Mouse (Mus musculus) urinary bladder, adult 18-20 months (tissue): Measurements from ENCODE around the gene Abca7.

Source experiments
- DNase-seq, 2 experiments: peaks; one replicate each; pipeline ENCODE4 v3.0.0; 2022; ENCODE audit warnings: low spot score in 2 of 2, mixed read lengths in 2 of 2

Gene Abca7

DNA sequence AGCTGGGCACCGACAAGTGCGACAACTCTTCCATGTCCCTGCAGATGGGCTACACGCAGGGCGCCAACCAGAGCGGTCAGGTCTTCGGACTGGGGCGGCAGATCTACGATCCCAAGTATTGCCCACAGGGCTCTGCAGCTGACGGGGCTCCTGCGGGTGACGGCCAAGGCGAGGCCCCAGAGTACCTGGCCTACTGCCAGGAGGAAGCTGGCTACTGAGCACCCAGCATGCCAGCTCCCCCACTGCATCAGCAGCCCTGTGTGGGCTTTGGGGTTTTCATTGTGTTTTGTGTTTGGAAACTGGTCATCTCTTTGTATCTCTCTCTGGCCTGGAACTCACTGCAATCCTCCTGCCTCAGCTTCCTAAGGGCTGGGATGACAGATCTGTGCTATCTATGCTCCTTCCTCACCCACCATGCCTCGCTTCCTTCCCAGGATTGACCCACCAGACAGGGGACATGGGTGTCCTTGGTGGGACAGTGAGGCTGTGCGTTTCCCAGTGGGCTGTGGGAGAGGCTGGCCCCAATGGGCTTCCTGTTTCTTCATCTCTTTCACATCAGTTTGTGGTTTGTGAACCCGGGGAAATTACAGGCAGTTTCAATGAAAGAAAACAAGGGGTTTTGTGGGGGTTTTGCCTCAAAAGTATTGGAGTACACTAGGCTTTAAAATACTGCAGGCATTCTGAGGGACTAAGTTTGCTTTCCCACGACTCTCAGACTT, 1.7 kb upstream of the Abca7 start:
- DNase-seq = no peak

DNA sequence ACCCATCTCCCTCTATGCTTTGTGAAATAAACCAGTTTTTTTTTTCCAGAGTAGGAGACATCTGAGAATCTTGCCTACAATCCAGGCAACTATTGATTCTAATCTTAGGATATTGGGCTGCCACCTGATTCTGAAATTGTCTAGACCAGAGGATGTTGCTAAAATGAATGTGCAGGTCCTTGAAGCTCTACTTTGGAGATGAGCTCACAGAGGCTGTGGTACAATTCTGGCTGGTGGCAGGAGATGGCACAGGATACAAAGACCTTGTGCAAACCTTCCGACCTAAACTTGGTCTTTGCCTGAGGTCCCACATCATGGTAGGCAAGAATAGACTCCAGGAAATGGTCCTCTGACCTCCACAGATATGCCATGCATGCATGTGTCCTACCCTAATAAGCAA, 658 bp upstream of the Abca7 start:
- no peak for DNase-seq

DNA sequence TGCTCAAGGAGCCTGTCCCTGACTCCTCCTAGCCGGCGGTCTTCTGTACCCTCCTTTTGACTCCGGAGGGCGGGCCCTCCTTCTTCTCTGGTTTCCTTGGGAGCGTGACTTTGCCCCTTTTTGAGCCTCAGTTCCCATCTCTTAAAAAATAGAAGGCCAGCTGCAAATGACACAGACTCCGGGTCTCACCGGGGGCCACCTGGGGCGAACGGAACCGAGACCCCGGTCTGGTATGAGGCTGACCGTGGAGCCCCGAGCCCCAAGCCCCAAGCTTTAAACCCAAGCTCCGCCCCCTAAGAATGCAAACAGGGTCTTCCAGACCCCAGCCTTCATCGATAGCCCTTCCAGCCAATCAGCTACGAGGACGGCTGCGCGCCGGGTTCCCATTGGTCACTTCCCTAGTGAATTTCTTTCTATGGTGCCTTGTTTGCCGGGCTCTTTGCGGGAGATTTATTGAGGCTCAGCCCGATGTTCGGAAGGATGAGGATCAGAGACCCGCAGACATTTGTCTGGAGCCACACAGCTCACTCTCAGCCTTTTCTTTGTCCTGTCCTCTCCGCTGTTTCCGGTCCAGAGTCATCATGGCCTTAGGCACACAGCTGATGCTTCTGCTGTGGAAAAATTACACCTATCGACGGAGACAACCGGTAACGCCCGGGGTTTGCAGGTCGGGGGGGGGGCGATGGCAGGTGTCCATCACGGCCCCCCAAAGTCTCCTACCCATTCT, 903 bp downstream of the Abca7 start:
- peak in 1 of 2 experiments; percentile 35 for DNase-seq

DNA sequence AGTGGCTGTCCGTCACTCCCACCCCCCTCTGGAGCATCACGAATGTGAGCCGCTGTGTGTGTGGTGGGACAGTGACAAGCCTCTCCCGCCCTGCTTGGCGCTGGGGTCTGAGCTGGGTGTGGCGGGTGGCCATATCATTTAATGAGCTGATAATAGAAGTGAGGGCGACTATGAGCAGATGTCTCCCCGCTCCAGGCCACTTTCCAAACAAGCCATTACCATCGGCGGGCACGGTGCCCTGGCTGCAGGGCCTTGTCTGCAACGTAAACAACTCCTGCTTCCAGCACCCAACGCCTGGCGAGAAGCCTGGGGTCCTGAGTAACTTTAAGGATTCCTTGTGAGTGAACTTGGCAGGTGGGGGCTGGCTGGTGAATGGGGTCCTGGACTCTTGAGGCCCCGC, 1.5 kb downstream of the Abca7 start:
- DNase-seq = no peak

DNA sequence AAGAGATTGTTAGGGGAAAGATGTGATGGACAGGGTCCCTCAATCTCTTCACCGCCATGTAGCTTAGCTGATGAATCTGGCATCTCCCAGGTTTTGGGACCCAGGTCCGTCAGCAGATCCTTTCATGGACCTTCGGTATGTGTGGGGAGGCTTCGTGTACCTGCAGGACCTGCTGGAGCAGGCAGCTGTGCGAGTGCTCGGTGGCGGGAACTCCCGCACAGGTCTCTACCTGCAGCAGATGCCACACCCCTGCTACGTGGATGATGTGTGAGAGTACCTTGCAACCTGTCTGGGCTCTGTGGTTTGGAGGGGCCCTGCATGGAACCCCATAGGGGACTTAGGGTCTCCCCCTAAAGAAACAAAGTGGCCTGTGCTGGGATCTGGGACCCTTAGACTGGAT, 5.7 kb downstream of the Abca7 start:
- no peak for DNase-seq

DNA sequence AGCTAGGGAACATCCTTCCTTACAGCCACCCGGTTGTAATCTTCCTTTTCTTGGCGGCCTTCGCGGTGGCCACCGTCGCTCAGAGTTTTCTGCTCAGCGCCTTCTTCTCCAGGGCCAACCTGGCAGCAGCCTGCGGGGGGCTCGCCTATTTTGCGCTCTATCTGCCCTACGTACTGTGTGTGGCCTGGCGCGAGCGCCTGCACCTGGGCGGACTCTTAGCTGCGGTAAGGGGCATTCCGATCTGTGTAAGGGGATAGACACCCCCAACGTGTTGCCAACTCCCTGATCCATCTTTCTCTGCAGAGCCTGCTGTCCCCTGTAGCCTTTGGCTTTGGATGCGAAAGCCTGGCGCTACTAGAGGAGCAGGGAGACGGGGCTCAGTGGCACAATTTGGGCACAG, 6.5 kb downstream of the Abca7 start:
- no peak for DNase-seq

DNA sequence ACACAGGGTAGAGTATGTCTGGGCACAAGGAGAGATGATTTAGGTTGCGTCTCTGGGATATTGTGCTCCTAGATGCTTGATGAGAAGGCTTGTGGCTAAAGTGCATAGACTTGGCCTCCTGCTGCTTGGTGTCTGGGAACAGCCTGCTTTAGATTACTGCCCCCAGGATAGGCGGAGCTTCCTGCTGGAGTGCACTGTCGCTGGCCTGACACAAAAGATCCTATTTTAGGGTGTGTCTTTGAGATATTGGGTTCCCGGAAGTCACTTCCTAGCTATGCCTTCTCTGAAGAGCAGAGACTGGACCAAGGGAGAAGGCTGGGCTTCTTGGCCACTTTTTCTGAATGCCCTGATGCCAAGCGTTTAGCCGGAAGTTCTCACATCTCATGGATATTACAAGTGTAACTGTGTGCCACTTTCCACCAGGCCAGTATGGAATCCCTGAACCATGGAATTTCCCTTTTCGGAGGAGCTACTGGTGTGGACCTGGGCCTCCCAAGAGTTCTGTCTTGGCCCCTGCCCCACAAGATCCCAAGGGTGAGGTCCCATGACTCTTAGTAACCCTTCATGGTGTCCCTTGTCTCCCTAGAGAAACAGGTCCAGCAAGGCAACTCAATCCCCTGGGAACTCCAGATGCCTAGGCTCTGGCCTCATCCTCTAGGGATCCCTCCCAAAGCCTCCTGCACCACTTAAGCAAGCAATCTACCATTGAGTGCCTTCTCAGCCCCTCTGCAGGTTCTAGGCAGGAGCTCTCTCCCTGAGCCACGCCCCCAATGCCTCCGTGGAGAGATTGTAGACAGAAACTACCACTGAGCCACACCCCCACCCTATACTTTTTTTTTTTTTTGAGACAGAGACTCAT, 7.3 kb downstream of the Abca7 start:
- DNase-seq = no peak

DNA sequence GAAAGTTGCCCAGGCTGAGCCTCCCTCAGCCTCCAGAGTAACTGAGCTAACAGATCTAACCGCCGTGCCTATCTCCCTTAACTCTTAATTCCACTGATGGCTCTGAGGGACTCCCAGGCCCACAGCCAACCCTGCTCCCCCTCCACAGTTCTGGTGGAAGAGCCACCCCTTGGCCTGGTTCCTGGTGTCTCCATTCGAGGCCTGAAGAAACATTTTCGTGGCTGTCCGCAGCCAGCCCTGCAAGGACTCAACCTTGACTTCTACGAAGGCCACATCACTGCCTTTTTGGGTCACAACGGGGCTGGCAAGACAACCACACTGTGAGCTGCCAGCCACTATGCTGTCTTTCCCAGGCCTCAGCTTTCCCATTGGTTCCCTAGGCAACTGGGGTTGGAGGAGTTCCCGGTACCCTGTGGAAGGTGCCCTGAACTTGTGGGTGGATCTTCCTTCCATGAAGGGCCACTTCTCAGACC, 8.0 kb downstream of the Abca7 start:
- DNase-seq = no peak

DNA sequence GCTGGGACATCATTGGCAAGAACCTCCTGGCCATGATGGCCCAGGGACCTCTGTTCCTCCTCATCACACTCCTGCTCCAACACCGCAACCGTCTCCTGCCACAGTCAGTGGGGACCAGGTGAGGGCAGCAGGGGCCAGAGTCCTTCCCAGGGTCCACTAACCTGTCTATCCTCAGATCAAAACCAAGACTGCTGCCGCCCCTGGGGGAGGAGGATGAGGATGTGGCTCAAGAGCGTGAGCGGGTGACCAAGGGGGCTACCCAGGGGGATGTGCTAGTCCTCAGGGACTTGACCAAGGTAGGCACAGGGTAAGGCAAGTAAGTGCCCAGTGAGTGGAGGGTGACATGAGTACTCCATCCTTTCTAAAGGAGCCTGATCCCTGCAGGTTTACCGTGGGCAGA, 15.4 kb downstream of the Abca7 start:
- DNase-seq = no peak

DNA sequence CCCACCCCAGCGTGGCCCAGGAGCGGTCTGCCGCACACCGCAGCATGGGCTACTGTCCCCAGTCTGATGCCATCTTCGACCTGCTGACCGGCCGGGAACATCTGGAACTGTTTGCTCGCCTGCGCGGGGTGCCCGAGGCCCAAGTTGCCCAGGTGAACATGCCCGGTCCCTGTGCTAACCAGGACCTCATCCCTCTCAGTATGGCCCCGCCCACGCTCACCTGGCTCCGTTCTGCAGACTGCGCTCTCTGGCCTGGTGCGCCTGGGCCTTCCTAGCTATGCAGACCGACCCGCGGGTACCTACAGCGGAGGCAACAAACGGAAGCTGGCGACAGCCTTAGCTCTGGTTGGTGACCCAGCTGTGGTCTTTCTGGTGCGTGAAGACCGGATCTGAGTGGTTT, 17.3 kb downstream of the Abca7 start:
- DNase-seq = no peak

DNA sequence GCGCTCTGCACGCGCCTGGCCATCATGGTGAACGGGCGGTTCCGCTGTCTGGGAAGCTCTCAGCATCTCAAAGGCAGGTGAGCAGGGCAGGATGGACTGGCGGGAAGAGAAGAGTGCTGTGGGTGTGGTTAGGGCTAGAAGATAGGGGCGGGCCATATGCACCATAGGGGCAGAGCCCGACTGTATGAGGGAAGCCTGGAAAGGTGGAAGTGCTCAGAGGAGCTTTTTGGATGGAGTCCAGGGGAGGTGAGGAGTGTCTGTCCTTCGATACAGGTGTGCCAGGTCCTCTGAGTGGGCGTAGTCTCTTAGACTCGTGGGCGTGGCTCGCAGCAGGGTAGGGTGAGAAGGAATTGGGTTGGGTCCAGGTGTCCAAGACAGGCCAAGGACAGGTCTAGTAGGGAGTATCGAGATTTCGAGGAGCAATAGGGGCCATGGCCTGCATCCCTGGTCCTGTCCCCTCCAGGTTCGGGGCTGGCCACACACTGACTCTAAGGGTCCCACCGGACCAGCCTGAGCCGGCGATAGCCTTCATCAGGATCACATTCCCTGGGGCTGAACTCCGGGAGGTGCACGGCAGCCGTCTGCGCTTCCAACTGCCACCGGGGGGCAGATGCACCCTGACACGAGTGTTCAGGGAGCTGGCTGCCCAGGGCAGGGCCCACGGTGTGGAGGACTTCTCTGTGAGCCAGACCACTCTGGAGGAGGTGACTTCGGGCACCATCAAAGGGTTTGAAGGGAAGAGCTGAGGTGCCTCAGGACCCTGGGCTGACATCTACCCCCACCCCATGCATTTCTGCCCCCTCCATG, 18.4 kb downstream of the Abca7 start:
- no peak for DNase-seq

DNA sequence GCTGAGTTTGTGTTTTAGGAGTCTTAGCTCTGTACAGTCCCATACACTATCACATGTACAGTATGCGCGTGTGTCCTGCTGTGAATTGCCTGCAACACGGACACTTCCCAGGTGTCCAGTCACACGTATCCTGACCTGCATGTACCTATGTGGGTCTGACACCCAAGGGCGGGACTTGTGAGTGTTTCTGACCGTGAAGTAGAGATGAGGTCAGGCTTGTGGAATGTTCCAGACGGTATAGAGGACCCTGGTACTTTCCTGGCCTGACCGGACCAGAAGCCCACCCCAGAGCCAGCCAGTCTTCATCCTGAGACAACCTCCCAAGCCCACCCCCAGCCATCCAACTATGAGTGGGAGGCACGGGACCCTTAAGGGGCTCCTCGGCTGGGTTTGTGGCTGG, 19.3 kb downstream of the Abca7 start:
- no peak for DNase-seq

DNA sequence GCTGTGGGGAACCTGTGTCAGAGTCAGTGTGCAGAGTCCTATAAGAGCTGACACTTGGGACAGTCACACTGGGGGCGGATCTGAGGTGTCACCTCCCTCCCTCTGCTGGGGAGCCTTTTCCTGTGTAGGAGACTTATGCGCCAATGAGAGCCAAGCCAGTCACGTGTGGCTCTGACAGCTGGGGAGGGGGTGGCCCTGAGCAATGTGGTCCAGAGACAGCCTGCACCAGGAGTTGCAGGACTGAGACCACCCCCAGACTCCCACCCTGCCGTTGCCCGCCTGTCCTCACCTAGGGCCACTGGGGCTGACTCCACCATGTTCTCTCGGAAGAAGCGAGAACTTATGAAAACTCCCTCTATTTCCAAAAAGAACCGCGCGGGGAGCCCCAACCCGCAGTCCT, 20.2 kb downstream of the Abca7 start, which contains the start of gene Arhgap45:
Gene Arhgap45, plus strand, starts transcription at position 143 of the 400 bp plus-strand sequence.
- no peak for DNase-seq

DNA sequence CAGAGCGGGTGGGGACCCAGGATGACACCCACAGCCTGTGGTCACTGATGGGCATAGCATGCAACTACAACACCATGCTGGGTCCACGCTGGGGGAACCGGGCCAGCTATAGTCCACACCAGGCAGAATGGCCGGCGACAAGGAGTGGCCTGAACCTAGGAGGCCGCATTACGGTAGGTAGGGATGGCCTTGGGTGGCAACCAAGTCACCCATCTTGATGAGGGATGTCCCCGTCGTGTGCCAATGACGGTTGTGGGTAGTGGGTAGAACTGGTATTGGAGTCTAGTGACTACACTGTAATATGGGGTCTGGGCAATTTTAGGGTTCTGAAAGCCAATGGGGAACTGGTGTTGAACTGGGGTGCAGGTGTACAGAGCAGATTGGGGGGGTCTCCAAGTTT, 20.6 kb downstream of the Abca7 start:
- DNase-seq = no peak

DNA sequence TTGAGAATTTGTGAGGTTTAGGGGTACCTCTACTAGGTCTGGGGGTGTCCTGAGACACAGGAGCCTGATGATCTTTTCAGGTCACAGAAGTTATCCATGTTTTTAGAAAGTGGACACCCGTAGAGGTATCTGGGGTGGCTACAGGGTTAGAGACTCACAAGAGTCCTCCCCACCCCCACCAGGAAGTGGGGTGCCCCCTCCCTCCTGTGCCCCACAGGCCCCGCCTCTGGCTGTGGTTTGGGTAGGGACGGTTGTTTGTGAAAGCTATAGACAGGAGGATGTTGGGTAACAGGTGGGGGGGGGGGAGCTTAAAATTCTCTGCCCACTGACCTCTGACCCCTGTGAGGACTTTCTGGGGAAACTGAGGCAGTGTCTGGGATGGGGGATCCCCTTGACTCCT, 21.1 kb downstream of the Abca7 start:
- DNase-seq = no peak

DNA sequence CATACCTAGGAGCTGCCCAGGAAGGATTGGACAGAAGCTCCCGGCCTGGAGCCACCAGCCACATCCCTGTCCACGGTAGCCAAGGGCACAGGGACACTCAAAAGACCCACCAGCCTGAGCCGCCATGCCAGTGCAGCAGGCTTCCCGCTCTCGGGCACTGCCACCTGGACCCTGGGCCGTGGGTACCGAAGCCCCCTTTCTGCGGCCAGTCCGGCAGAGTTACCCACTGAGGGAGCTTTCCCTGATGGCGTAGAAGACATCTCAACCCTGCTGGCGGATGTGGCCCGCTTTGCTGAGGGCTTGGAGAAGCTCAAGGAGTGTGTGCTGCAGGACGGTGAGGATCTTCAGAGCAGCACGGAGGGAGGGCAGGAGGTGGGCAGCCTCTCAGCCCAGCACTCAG, 21.5 kb downstream of the Abca7 start:
- no peak for DNase-seq

DNA sequence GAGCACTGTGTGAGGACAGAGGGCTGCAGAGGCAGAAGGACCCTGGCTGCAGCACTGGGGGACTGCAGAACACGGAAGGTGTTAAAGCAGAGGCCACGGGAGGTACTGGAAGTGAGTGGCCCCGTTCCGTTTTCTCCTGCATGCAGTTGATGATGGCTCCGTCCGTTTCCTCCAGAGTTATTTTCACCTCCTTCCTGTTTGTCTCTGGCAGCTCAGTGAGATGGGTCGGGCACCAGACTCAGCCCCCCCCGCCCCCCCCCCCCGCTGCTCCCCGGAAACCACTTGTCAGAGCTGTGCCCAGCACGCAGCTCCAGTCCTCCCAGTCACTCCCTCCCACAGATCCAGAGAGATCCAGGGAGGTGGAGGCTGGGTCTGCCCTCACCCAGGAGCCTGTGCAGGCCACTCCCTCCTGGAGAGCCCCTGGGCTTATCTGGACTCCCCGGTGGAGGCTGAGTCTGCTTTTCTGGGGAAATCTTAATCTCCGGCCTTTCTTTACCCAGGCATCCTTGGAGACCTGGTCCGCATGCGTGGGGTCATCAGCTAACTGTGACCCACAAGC, 22.5 kb downstream of the Abca7 start:
- DNase-seq = no peak

DNA sequence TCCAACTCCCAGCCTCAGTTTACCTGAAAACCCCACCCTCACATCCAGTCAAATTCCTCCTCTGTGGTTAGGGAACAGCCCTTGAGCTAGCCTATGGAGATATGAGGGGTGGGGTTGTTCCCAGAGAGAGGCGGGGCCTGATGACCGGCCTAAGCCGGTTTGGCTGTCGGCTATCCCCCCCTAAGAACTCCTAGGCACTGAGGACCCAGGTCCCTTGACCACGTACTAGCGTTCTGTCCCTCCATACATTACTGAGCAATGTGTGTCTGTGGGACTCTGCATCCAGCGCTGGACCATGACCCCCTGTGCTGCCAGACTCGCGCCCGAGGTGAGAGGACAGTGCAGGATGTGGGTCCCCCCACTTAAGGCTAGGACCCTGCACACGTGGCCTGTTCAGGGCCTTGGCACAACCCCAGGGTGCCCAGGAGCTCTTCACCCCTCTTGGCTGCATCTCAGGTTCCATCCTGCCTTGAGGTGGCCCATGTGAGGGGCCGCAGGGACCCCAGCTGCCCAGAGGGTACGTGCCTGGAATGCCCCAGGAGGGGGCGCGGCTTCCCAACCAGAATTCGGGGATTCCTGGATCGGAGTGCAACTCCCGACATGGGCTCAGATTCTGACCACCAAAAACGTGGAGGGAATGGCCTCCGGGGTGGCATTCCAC, 23.3 kb downstream of the Abca7 start:
- DNase-seq = no peak

DNA sequence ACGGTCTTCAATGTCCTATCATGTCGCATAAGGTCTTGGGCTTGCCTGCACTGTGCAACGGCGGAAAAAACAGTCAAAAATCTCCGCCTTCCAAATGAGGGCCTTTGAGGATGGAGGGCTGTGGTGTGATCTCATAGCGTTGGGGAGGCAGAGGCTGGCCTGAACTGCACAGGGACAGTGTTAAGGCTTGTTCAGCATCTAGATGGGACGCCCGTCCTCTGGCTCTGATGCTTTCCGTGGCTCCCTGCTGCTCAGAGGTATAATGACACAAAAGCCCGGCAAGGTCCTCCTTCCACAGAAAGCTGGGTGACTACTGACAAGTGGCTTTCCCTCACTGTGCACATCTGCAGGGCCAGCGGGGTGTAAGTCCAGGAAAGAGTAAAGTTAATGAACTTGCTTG, 23.9 kb downstream of the Abca7 start:
- no peak for DNase-seq

DNA sequence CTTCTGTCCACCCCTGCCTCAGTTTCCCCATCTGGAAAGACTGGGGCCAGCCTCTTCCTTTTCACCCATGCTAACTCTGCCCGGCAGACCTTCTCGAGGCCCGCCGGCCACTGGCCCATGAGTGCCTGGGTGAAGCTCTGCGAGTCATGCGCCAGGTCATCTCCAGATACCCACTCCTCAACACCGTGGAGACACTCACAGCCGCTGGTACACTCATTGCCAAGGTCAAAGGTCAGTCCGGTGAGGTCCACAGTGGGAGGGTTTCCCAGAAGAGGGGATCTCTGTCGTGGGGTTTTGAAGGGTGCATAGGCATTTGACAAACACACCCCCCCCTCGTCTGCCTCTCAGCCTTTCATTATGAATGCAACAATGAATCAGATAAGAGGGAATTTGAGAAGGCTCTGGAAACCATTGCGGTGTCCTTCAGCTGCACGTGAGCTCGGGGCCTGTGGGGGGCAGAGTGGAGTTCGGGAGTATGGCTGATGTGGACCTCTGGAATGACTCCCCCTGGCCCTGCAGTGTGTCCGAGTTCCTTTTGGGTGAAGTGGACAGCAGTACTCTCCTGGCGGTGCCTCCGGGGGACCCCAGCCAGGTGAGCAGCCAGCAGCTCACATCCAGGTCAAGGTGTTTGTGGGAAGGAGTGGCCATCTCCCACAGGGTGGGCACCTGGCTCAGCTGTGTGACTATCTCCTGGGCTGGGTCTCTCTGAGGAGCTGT, 24.5 kb downstream of the Abca7 start:
- DNase-seq = no peak
